Mouse (Mus musculus) hindlimb bud, embryonic 11.5 days (tissue): ENCODE results near the gene Olfr1263.

Experiments
- DNase-seq: peaks from one replicate; pipeline ENCODE4 v3.0.0-alpha.2; 2012; ENCODE audit warnings: low read depth, low spot score; ENCODE audit errors: extremely low spot score

The Olfr1263 gene

DNA sequence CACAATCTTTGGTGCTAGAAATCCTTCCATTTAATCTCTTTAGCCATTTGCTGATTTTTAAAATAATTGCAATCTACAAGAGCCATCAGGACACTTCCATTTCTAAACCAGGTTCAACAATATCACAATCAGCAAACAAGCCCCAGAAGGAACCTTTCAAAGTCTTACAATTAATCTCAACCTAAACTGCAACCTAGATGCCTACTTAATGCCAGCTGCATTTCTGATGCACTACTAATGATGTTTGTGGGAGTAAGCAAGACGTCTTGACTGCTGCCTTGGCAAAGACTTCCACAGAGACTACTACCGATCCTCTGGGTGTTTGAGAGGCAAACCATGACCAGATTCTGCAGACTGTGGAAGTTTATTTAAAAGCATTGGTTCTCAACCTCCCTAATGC, at the start of gene Olfr1263:
Gene Olfr1263 (plus strand): TSS at position 301 of the 400 bp plus-strand sequence.
- DNase-seq, result no peak

DNA sequence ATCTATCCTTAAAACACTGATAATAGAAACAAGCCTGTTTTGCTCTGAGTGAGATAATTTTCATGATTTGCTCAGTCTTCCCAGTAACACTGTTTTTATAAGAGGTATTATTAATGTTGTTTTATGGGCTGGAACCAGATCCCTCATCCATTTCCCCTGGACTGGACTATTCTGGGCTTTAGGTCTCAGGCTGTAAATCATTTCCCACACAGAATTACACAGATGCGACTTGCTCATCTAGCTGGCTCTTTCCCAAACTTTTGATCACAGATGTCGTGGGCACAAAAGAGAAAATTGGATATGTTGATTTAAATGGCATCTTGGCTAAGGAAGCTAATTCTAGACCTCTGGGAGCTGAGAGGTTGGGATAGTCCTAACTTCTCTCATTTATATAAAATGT, 37.7 kb upstream of the Olfr1263 start, which contains the start of gene Olfr1260:
Gene Olfr1260 (plus strand): TSS at position 157 of the 400 bp plus-strand sequence.
- no peak for DNase-seq

DNA sequence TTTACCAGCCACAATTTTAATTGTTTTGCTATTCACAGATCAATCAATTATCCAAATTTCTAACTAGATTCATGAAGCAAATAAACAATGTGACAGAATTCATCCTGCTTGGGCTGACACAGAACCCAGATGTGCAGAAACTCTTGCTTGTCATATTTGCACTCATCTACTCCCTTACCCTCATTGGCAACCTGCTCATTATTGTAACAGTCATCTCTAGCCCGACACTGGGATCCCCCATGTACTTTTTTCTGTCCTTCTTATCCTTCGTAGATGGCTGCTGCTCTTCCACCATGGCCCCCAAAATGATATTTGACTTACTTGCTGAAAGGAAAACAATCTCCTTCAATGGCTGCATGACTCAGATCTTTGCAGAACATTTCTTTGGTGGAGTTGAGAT, 34.2 kb upstream of the Olfr1263 start:
- DNase-seq, result no peak

DNA sequence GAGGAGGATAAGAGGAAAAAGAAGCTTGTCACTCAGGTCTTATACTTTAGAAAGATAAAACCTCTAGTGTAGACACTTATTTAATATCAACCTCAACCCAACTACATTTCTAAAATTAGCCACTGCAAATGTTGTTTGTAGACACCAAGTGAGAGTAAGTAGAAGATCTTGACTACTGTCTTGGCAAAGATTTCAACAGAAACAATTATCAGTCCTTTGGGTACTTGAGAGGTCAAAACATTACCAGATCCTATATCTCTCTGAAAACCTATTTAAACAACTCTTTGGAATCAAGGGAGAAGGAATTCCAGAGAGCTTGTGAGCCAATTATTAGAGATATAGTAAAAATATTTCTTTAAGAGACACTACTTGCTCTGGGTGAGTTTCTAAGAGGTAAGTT, 21.0 kb upstream of the Olfr1263 start, which contains the start of gene Olfr1261:
Gene Olfr1261 (plus strand): TSS at position 301 of the 400 bp plus-strand sequence.
- DNase-seq, result no peak

DNA sequence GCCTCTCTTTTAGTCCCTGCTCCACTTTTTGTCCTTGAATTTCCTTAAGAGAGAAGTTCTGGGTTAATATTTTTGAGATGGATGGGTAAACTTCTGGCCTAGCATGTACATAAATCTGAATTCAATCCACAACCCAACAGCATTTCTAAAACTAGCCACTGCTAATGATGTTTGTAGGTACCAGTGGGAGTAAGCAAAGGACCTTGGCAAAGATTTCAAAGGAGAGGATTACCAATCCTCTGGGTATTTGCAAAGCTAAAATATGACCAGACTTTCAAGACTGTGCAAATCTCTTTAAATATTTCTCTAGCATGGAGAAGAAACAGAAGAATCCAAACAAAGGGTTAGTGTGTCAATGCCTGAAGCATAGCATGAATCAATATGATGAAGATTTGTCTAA, 12.1 kb upstream of the Olfr1263 start, which contains the start of gene Olfr1262:
Gene Olfr1262 (plus strand): TSS at position 301 of the 400 bp plus-strand sequence.
- DNase-seq, result no peak

DNA sequence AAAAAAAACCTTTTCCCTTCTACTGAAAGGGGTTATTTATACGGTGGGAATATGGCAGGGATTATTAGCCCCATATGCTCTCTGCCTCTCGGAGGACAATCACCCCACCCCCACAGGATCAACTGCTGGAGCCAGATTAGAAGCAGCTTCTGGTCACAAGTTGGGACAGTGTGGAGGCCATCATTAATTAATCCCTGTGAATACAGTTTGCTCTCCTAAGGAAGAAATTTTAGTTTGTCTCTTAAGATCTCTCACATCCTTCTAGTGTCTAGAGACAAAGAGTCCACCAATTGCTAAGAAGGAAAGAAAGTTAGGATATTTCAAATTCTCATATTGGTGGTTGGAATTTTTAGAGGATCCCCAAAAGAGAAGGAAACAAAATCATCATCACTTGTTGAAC, 13.5 kb downstream of the Olfr1263 start, which contains the start of gene Olfr1264:
Gene Olfr1264 (minus strand): TSS at position 101 of the 400 bp plus-strand sequence.
- no peak for DNase-seq

DNA sequence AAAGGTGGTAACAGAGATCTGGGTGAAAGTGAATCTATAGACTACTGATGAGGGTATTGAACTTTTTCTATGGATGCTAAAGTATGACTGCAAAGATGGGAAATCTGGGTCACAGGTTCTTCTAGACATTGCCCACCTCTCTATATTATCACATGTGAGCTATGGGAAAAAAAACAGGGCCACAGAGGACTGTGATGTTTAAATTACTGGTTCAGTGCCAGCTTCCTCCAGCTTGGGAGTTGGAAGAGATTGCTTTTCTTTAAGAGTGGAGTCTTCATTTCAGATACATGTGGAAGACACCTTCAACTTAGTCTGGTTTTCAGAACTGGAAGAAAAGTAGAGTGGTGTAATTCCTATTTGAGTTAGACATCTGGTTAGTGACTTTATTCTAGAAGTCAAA, 23.1 kb downstream of the Olfr1263 start, which contains the start of gene Olfr1265:
Gene Olfr1265 (plus strand): TSS at position 301 of the 400 bp plus-strand sequence.
- no peak for DNase-seq

DNA sequence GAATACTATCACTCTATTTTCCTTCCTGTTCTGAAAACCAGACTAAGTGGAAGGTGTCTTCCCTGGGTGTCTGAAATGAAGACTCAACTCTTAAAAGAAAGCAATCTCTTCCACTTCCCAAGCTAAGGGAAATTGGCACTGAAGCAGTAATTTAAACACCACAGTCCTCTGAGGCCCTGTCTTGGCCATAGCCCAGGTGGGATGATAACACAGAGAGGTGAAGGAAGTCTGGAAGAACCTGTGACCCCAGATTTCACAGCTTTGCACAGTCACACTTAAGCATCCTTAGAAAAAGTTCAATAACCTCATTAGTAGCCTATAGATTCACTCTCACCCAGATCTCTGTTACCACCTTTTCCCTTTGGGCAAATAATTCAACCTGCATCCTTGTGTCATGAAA, 51.6 kb downstream of the Olfr1263 start, which contains the start of gene Olfr140:
Gene Olfr140 (minus strand): TSS at position 101 of the 400 bp plus-strand sequence.
- DNase-seq, result no peak
